Mouse (Mus musculus) hindbrain, embryonic 13.5 days (tissue): ENCODE measurements at regions not wholly inside any gene's neighbourhood (a gene's known extent, or its start where the extent isn't known, plus 50 kb on each side); places are given as distances from the start of the nearest gene placed in this dataset.

Experiments
- ATAC-seq: fragments of 200-750 bp; cut with Nextera tagmentation; 2 replicates; pipeline ENCODE4 v1.8.0; 2017; ENCODE audit warnings: moderate TSS enrichment; ENCODE audit not compliant: low FRiP score
- H3K27ac ChIP-seq: fragments of 300-500 bp; sonication (generic); 2 replicates; pipeline ENCODE4 v1.5.1; 2015; ENCODE audit warnings: inconsistent platforms, mild to moderate bottlenecking, moderate library complexity
- H3K27me3 ChIP-seq: fragments of 300-500 bp; sonication (generic); 2 replicates; pipeline ENCODE4 v1.6.1; 2015; ENCODE audit warnings: mild to moderate bottlenecking, inconsistent platforms
- H3K36me3 ChIP-seq: fragments of 300-500 bp; sonication (generic); 2 replicates; pipeline ENCODE4 v1.6.1; 2015; ENCODE audit warnings: mild to moderate bottlenecking, inconsistent platforms
- H3K4me1 ChIP-seq: fragments of 300-500 bp; sonication (generic); replicated peaks from 2 replicates; pipeline ENCODE4 v1.6.1; 2015; ENCODE audit warnings: inconsistent platforms
- H3K4me2 ChIP-seq: fragments of 300-500 bp; sonication (generic); 2 replicates; pipeline ENCODE4 v1.6.1; 2015; ENCODE audit warnings: inconsistent platforms, mild to moderate bottlenecking, moderate library complexity
- H3K4me3 ChIP-seq: fragments of 300-500 bp; sonication (generic); 2 replicates; pipeline ENCODE4 v1.5.1; 2015; ENCODE audit warnings: mild to moderate bottlenecking, inconsistent platforms
- H3K9ac ChIP-seq: fragments of 300-500 bp; sonication (generic); 2 replicates; pipeline ENCODE4 v1.6.1; 2015; ENCODE audit warnings: mild to moderate bottlenecking, inconsistent platforms
- H3K9me3 ChIP-seq: fragments of 300-500 bp; sonication (generic); 2 replicates; pipeline ENCODE4 v1.6.1; 2016; ENCODE audit warnings: inconsistent platforms
- WGBS: fragments of 180-500 bp; shearing (Covaris S2); methylation state at CpG from one replicate; pipeline ENCODE4 v1.1.7; 2015; 5-methylcytosine and 5-hydroxymethylcytosine counted together

GRCm38 (mm10) chr5:53415472-53415871 is 50.5 kb upstream of the Rbpj start:
- no peak overlapping the region for H3K27ac ChIP-seq
- WGBS: 86% methylated on average over 2 of the region's 2 CpGs
- no peaks in the 10 kb centered on the region for H3K9me3 ChIP-seq
- no peak overlapping the region for H3K4me3 ChIP-seq
- H3K36me3 ChIP-seq: no peaks in the 10 kb centered on the region
- no peak for ATAC-seq
- H3K4me2 ChIP-seq: no peak overlapping the region
- no peak overlapping the region for H3K9ac ChIP-seq
- H3K4me1 ChIP-seq: no peaks in the 10 kb centered on the region
- no peaks in the 10 kb centered on the region for H3K27me3 ChIP-seq
